Mouse (Mus musculus) C2C12 (cell line): ENCODE results near the gene Ass1.

Source experiments
- CTCF ChIP-seq: IDR thresholded peaks from one replicate; pipeline ENCODE4 v1.5.1; 2011; ENCODE audit not compliant: control insufficient read depth, insufficient read depth, insufficient read length
- MYOG ChIP-seq: IDR thresholded peaks from one replicate; pipeline ENCODE4 v1.6.1; 2011; ENCODE audit not compliant: control insufficient read depth, insufficient read length; ENCODE audit errors: extremely low read depth

DNA sequence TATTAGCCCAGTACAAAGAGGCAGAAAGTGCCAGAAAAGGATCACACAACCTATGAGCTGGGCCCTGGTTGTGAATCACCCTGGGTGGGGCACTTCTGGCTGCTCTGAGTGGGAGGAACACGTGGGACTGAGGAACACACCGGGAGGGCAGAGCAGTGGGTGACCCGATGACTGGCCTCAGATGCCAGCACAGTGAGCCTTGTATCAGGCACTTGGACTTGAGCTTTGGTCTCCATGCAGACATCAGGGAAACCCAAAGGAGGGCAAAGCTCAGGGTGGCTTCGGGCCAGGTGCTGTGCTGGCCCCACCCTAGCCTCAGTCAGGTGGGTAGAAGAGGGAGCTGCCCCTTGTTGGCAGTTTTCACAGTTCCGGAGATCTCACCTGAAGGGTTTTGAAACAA, 71.6 kb downstream of the Ass1 start:
- TF ChIP-seq CTCF (no peak), MYOG (no peak)
